Mouse (Mus musculus) adrenal gland, postnatal 25 days (tissue): ENCODE results near the gene Acot3. TPM values are rescaled to one million over a fixed set of nuclear protein-coding genes. Genes with fewer than 3 reads are reported as not detected.
"Not testable (repeated sequence)": the region's sequence is repeated elsewhere in the genome, so short reads cannot be mapped to it uniquely, and the experiment has no call there.

ENCODE experiments used
- DNase-seq: peaks from one replicate; pipeline ENCODE4 v3.0.0; 2021; ENCODE audit warnings: mixed read lengths
- long read RNA-seq: library from polyadenylated mRNA; stranded (forward); transcript quantifications from one replicate; pipeline ENCODE4 v2.0.0, GENCODE M21; 2021
- total RNA-seq: library from RNA; stranded (reverse); gene quantifications from 2 replicates; pipeline ENCODE4 v1.2.3, GENCODE M21; 2021

Acot3 gene
- total RNA-seq, result not detected in 2 replicates
- long read RNA-seq, partial matches to known transcripts, result 4 of 4 reads
- long read RNA-seq, other reads (novel, unspliced or antisense), result 0 of 4 reads

DNA sequence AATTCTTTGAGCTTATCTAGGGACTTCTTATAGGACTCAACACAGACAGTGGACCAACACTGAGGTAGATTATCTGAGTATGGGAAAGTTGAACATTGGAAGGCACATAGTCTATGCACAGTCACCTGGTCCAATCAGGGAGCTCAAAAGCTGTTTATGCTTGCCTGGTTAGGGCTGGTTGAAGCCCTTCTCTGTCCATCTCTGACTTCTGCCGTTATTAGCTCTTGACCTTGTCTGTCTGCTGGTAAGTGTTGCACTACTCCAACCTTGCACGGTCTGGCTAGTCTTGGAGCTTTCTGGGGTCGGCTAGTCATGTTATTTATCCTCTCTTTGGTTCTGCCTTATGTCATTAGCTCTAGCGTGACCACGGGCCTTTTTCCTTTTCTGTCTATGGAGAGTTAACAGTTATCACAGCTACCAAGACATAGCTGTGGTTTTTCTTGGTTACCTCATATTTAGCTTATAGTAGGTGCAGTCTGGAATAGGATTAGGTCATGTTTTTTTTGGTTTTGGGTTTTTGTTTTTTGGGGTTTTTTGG is at the start of gene Acot3:
TSS of gene Acot3 (plus strand) at position 208 of the 538 bp plus-strand sequence.
- no peak for DNase-seq

DNA sequence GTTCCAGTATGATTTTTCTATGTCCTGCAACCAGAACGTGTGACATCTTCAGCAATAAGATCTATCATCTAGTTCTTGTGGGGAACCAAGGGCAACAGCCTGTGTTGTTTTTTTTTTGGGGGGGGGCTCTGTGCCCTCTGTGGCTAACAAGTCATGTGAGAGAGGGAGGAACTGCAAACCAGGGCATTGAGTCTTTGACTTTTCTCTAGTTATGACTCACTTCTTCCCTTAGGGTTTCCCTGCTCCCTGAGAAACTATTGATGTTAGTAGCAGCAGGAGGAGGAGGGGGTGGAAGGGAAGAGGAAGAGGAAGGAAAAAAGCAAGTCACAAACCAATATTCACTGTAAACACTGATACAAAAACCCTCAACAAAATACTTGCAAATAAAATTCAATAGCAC is 48.1 kb upstream of the Acot3 start:
- no peak for DNase-seq

DNA sequence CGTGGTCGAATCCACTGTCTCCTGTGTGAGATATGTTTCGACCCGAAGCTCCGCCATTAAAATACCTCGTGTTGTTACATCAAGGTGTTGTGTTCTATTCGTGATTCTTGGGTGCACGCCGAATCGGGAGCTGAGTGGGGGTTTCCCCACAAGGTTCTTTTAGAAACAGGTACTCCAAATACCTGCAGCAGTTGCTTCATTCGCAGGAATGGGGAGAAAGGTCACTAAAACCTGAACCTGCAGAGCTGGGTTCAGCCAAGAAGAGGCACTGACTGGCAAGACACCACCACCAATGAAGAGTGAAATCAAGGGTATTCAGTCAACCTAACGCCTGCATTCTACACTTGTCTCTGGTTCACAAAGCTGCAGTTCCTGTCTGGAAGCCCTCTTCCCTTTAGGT is 43.7 kb upstream of the Acot3 start:
- DNase-seq, result no peak

DNA sequence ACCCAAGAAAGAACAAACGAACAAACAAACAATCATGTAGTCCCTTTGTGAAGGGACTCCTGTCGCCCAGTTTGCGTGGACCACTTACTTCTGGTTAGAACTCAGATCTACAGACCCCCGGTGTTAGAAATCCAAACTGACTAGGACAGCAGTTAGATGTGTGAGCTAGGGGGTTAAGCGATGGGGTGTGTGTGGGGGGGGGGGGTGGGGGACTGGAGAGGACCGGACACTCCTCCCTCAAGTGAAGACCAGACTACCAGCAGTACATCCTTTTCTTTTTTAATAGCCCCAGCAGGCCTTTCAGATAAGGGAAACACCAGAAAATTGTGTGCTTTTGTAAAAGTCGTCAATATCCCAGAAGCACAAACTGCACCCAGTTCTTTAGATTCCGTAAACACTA is 43.2 kb upstream of the Acot3 start:
- DNase-seq, result no peak

DNA sequence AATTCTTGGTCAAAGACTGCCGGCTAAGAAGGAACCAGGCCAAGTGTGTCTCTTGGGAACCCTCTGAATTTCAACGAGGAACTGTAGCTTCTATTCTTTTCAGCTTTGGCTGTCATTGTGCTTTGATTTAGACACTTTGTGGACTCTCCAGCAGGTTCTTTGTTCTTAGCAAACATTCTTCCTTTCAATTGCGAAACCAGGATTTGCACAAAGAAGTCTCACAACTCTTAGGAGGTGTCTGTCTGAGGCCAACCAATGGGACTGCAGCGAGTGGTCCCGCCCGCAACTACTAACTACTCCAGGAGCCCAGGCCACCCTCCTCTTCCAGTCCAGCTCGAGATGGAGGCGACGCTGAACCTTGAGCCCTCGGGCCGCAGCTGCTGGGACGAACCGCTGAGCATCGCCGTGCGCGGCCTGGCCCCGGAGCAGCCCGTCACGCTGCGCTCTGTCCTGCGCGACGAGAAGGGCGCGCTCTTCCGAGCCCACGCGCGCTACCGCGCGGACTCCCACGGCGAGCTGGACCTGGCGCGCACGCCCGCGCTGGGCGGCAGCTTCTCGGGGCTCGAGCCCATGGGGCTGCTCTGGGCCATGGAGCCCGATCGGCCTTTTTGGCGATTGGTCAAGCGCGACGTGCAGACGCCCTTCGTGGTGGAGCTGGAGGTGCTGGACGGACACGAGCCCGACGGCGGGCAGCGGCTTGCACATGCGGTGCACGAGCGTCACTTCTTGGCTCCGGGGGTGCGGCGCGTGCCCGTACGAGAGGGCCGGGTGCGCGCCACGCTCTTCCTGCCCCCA is 42.6 kb upstream of the Acot3 start, which contains the start of gene Acot1:
TSS of gene Acot1 (plus strand) at position 320 of the 795 bp plus-strand sequence.
- DNase-seq, result peak; percentile 63

DNA sequence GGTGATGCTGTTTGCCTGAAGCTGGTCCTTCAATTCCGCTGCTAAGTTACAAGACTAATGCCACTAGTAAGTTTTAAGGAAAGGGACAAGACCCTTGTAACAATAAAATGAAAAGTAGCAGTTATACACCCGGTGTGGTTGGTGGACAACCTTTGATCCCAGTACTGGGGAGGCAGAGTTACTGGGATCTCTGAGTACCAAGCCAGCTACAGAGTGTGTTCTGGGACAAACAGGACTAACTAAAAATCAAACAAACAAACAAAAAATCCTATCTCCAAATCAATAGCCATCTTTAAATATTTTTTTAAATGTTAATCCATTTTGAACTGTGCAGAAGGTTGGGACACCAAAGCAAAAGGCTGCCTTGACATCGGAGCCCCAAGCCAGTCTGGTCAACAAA is 41.7 kb upstream of the Acot3 start:
- DNase-seq, result no peak

DNA sequence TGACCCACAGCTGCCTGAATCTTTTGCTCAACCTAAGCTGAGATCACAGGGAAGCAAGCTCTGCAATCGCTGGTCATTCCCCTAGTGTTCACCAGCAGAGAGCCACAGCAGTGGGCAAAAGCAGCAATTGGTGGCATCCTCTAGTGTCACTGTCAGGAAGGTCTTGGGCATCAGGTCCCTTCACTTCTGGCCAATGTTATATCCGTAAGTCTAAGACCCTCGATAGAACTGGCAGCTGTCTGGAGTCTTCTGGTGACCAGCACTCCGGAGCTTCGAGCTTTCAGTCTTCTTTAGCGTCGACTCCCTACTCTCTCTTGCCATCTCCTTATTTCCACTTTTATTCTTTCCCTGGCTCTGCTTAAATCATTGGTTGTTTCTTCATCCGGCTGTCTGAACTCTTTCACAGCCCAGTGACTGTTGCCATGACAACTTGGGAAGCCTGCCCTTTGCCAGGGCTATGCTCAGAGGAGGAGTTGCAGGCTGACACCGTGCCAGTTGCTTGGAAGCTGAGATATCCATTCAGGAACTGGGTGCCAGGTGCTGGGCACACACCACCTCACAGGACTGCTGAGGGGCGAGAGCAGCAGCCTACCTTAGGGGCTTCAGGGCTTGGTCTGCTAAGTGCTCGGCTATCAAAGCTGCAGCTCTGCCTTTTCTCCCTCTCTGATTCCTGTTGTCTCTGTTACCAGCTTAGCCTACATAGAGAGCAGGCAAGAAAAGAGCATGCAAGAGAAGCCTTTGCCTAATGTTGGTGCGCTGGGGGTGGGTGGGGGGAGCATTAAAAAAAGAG is 40.5 kb upstream of the Acot3 start:
- DNase-seq, result peak; percentile 80

DNA sequence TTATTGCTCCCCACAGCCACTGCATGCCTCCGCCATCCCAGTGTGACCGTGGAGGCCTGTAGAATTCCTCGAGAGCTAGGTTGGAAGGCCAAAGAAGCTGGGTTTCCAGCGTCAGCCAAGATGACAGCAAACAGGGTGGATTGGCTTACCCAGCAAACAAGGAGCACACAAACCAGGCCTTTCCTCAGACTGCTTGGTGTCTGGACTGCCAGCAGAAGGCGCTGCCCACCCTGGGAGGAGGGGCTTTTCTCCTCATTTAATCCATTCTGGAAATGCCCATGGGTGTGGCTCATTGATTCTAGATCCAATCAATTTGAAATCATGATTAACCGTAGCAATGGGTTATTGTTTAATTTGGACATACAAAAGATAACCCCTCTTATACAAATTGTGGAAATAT is 38.8 kb upstream of the Acot3 start:
- no peak for DNase-seq

DNA sequence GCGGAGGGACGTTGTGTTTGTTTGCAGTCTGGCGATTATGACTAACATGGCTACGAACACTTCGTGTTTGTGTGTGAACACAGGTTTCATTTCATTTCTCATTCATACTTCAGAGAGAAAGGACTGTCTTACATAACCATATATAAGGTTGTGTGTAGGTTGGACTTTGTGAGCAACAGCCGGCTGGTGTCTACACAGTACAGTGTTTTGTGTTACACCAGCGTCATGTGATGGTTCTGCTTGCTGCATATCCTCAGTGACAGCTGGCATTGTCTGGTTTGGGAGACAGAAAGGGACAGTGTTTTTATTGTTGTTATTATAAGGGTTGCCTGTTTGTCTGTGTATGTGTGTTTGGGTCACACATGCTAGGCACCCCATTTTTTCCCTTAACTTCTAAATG is 38.2 kb upstream of the Acot3 start:
- DNase-seq, result no peak

DNA sequence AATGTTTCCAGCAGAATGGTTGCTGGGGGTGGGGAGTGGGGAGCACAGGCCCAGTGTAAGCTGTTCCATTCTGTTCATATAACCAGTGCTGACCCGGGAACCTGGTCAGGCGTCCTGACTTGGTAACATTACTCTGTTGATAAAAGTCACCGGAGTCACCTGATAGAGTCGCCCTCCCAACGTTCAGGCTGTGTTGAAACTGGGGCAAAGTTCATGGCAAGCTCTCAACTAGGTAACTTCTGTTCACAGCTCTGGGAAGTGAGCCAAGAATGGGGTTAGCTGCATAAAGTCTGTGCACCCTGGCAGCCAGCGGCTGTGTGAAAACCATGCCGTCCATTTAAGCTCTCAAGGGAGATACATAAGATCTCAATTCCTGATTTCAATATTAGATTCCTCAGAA is 31.4 kb upstream of the Acot3 start:
- DNase-seq, result peak; percentile 38

DNA sequence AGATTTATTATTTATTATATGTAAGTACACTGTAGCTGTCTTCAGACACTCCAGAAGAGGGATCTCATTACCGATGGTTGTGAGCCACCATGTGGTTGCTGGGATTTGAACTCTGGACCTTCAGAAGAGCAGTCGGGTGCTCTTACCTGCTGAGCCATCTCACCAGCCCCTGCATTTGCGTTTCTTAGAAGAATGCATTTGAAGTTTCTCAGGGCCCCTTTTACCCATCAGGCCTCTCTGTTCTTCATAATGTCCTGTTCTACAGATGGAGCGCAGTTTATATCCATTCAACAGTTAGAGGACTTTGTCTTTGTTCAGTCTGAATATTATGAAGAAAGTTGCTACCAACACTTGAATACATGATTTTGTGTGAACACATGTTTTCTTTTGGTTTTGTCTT is 29.7 kb upstream of the Acot3 start:
- DNase-seq, result not testable (repeated sequence)

DNA sequence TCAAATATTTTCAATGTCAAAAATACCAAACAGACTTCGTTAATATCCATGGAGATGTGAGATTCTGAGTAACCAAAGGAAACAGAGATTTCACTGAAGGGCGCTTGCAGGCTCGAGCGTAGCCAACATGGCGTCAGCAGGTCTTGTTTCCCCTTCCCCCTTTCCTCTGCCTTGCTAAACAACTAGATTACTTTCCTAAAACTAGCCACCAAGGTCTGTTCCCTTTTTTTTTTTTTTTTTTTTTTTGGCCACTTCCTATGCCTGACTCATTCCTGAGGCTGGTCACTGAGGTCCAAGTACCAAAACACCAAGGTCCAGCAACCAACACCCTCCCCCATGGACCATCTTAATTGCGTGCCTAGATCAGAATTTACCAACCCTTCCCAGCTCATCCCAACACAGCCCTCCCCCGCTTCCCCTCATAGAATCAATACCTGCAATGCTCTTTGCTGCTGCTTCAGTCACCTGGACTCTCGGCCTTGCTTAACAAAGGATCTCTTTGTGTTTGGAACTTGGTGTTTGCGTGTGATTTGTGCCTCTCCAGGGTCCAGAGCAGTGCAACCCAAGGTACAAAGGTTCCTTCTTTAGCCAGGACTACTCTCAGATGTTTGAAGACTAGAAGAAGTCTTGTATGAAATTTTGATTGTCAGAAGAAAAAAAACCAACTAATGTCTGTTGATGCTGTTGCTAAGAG is 28.7 kb upstream of the Acot3 start:
- no peak for DNase-seq

DNA sequence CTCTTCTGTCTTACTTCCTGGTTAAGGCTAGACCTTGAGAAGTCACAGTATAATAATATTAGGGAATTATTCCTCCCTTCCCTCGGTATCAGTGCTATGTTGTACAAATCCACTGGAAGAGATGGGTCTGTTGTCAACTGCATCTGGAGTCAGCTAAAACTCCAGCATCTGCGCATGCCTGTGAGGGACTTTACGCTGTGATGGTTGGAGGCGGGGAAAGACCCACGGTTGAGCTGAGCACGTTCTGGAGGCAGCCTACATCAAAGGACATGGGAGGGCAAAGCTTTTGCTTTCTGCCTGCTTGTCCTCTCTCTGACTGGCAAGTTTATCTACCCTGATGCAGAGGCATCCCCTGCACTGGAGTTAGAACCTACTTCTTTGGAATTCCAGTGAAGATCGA is 26.1 kb upstream of the Acot3 start:
- DNase-seq, result no peak

DNA sequence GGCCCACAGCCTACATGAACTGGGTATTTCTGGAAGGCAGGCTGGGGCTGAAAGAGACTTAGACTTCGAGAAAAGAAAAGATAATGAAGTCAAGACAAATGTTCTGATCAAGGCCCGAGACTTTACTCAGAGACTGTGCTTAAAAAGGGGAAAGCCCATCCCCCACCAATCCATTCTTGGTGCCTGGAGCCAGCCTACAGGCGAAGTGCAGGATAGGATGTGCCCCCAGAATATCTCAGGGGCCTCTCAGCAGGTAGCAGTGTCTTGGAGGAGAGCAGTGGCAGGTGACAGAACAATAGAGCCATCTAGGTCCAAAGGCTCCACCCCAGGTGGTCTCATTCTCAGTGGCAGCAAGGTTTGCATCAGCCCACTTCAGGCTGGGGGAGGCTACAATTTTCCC is 23.6 kb upstream of the Acot3 start:
- not testable (repeated sequence) for DNase-seq

DNA sequence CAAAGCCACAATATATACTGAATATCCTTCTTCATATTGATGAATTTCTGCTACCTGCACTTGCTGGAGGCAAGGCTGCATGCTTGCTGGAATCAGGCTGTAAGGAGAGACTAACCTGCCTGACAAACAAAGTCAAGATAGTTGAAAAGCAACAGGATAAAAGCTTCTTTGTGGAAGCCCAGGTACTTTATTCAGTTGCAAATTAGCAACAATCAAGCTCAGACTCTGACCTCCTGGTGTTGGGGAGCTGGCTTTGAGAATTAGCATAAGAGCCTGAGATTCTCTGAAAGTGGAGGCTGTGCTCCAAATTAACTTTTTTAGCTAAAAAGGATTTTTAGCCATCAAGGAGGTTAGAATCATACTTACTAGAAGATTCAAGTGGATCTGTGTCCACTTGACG is 22.9 kb upstream of the Acot3 start:
- not testable (repeated sequence) for DNase-seq

DNA sequence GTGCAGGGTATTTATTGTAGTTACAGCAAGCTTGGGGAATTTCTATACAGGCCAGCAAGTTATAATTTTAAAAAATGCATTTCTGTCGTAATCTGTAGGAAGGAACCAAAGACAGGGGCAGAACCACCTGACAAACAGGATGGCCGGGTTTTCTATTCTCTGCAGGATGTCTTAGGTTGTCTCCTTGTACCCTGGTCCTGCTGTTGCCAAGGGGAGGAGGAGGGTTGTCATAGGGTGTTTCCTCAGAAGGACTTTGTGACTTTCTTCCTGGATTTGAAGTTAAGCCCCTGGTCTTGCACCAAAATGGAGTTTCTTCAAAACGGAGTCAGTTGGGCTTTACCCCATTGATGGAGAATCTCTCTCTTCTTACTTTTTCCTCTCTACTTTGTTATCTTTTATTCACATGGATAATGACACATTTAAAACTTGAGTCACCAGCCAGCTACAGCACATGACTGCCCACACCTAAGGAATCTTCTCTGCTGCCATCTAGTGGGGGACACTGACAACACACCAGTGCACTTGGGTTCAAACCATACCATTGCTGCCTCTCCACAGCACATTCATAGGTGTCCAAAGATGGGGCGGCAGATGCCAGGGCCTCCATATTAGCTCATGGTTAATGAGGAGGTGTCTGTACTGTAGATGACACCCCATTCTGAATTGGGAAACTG is 21.1 kb upstream of the Acot3 start:
- peak; percentile 70 for DNase-seq

DNA sequence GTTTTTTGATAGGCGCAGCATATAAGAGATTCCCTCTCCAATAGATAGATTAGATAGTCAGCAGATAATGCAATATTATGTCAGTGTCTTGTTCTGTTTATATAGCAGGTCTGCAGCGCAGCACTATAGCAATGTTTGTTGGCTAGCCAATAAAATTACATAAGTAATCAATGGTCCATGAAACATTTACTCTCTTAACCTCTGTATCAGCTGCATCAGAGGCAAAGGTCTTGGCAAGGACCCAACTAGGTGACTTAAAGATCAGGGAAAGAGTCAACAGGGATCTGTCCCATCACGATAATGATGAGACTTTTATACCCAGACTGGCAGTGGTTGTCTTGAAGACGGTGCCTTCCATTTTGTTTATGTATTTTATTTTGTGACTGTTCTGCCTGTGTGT is 19.1 kb upstream of the Acot3 start:
- no peak for DNase-seq

DNA sequence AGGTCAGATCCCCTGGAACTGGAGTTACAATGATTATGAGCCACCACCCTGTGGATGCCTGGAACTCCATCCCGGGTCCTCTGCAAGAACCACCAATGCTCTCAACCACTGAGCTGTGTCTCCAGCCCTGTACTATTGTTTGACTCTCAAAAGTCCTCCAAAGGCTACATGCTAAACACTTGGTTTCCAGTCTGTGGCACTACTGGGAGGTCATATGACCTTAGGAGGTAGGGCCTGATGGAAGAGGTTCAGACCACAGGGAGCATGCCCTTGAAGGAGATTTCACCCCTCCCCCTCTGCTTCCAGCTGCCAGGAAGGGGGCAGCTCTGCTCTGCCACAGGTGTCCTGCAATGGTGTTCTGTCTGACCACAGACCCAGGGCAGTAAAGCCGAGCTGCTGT is 18.6 kb upstream of the Acot3 start:
- DNase-seq, result not testable (repeated sequence)

DNA sequence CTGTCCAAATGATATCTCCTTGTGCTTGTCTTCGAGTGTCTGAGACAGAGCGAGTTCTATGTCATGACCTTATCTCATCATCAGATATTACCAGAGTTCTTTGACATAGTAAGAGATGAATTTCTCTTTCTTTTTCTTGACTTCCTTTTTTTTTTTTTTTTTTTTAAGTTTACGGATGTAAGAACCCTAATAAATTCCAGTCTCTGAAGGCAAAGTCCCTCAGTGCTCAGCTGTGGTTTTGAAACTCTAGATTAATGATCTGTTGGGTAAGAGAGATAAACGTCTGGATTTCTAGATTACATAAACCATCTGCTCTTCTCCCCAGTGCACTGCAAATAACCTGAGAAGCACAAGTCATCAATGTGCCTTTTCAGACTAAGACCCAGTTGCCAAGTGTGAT is 17.8 kb upstream of the Acot3 start:
- DNase-seq, result no peak

DNA sequence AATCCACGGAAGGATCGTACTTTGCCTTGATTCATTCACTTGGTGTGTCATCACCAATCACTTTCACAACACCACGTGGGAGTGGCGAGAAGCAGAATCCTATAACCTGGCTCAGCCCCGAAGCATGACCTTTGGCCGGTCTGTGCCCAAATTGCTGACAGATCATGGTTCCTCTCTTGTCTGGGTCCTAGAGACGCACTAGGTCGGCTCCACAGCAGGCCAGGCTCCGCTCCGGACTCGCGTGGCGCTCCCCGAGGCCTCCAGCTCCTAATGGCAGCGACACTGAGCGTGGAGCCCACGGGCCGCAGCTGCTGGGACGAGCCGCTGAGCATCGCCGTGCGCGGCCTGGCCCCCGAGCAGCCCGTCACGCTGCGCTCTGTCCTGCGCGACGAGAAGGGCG is 13.7 kb upstream of the Acot3 start, which contains the start of gene Acot4:
TSS of gene Acot4 (plus strand) at position 139 of the 400 bp plus-strand sequence.
- DNase-seq, result peak; percentile 19

DNA sequence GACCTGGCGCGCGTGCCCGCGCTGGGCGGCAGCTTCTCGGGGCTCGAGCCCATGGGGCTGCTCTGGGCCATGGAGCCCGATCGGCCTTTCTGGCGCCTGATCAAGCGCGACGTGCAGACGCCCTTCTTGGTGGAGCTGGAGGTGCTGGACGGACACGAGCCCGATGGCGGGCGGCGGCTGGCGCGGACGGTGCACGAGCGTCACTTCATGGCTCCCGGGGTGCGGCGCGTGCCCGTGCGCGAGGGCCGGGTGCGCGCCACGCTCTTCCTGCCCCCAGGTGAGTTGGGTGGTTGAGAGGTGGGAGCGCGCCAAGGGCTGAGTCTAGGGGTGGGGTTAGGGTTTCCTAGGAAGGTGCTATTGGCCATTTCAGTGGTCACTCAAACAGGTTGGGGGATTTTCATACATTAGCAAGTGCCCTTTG is 13.2 kb upstream of the Acot3 start, which contains the start of gene Gm49366:
TSS of gene Gm49366 (plus strand) at position 245 of the 421 bp plus-strand sequence.
- peak; percentile 32 for DNase-seq

DNA sequence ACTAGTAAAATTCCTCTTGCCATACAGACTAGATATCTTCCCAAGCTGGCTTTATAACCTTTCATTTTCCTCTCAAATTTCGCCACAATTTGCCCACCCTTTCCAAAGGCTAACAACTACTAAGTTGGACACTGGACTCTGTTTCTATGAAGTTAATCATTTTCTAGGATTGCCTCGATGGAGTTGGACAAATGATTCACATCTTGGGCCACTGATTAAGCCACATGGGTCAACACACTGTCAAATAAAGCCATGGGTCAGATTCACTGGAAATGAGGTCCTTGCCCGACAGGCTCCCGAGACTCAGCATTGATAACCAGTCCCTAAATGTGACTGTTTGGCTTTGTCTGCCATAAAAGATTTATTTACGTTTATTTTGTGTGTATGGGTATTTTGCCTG is 9.7 kb upstream of the Acot3 start:
- DNase-seq, result no peak
